Mouse (Mus musculus): Measurements from ENCODE around the gene Llph.

The Llph gene

DNA sequence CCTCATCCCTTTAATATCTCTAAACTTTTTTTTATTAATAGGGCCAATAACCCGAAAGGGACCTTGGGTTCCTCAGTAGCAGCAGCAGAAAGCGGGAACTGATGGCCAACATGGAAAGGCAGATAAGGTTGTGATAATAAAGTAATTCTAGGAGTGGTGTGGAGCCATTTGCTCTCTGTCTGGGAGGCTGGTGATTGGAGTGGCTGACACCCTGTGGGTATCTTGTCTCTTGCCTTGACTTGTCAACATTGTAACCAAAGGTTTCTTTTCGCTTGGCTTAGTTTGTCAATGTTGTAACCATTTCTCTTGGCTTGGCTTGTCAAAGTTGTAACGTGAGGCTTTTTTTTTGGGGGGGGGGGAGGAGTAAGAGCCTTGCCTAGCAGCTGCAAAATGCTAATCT lies 53.5 kb downstream of the Llph start:
- no peak for DNase-seq

DNA sequence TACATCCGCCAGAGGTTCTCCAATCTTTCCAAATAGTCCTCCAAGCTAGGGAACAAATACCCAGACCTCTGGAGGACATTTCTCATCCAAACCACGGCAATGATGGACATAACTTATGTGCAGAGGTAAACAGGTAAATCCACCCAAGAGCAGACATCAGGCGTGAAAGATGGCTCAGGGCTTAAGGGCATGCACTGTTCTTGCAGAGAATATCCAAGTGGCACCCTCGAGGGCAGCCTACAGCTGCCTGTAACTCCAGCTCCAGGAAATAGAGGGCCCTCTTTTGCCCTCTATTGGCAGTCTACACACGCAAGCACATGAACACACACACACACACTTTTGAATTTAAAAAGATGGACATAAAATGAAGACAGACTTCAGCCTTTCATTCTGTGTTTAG lies 54.8 kb downstream of the Llph start:
- no peak for DNase-seq
